Mouse (Mus musculus): ENCODE measurements at regions not wholly inside any gene's neighbourhood (a gene's known extent, or its start where the extent isn't known, plus 50 kb on each side); places are given as distances from the start of the nearest gene placed in this dataset.

- DNase-seq = peak; percentile 63
Observed at GRCm38 (mm10) chr6:89259406-89259994, 102.9 kb downstream of the Plxna1 start.

DNA sequence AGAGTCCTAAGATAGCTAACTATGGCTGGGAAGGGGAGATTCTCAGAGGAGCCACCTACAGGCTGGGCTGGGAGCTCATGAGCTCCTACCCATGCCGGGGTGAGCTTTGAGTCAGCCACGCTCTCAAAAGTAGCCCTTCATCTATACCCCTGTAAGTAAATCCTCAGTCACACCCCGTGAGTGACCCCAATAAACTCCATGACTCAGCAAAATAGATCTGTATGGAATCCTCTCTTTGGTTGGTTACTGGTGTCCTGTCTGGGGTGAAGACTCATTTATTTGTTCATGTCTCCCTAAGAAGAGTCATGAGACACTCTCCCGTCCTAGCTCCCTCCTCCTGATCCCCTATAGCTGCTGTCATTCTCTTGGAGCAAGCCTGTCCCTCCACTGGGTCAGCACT, 99.5 kb downstream of the Plxna1 start:
- no peak for DNase-seq

DNA sequence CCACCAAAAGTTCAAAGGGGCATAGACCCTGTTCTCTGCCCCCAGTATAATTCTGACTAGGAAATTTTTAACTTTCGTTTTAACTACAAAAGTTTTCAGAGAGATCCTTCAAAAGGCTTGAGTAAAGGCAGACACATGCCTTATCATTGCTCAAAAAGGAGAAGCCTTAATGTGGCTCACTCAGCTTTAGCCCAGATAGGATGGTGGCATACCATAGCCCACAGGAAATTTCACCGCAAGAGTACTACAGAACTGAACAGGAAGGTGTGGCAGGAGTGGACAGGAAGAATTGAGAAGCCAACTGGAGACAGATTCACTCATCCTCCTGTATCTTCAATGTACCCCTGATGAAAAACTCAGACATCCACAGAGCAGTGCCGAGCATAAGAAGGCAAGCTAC, 97.1 kb downstream of the Plxna1 start:
- DNase-seq = no peak
